Mouse (Mus musculus): ENCODE measurements around the gene Ecsit. TPM values are rescaled to one million over a fixed set of nuclear protein-coding genes. Genes with fewer than 3 reads are reported as not detected.

Gene Ecsit
- polyA plus RNA-seq, 1 experiment = 58.1 TPM

DNA sequence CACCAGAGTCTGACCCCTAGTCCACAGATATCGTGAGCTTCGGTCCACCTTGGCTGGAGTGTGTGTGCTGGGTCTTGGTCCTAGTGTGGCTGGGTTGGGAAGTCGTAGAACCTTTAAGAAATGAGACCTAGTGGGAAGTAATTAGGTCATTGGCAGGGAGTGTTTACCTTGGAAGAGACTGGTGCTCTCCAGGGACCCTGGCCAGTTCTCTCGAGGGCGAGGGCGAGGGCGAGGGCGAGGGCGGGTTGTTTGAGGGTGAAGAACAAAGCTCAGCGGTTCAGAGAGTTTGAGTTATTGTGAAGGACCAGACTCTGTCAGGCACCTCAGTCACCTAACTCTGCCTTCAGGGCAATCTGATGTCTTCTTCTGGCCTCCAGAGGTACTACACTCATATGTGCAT lies 47.4 kb downstream of the Ecsit start:
- Histone ChIP-seq H3K27ac (ENCODE audit: control insufficient read depth, insufficient read depth, low read length) (no peak overlapping the region), H3K4me3 (ENCODE audit: control insufficient read depth, insufficient read depth, low read length) (no peak overlapping the region), H3K36me3 (ENCODE audit: control insufficient read depth, insufficient read depth, low read length) (no peaks in the 10 kb centered on the region), H3K27me3 (ENCODE audit: control insufficient read depth, insufficient read depth, low read length) (no peaks in the 10 kb centered on the region), H3K4me1 (replicated peaks; ENCODE audit: control insufficient read depth, insufficient read depth, low read length) (no peaks in the 10 kb centered on the region)
- WGBS = 85% methylated on average over 10 of the region's 10 CpGs
- TF ChIP-seq CTCF (IDR thresholded peaks at IDR 0.05; ENCODE audit: borderline replicate concordance, control insufficient read depth, extremely low read depth, insufficient read depth, low read length, poor library complexity) = no peak
- TF ChIP-seq POLR2A (IDR thresholded peaks at IDR 0.05; ENCODE audit: control insufficient read depth, extremely low read depth, insufficient read depth, low read length, poor library complexity) = no peak
- no peak for DNase-seq

DNA sequence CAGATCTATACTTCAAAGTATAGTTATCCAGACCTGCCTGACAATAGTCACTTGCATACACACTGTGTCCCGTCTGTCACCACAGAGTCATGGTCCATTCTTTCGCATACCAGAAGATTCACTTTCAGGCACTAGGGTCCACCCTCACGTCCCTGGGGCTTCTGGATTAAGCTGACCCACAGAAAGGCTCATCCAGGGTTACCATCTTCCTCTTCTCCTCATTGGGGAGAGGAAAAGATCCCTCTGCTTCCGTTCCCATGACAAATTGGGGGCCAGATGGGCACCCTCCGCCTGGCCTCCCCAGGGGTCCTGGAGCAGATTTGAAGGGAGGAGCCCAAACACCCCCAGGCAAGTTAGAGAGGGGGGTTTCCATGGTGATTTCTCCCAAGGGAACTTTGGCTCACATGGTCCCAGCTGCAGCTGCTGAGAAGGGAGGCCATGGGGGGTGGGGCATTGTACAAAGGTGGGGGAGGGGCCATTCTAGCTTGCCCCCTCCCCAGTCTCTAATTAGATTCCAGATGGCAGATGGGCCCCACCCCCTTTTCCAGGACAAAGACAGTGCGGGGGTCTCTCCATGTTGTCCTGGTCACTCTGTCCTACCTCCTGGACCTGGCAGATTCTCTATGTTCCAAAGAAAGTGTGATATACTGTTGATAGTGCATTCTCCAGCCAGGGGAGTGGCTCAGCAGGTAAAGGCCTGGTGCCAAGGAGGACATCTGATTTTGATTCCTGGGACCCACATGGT lies 49.8 kb downstream of the Ecsit start:
- Histone ChIP-seq H3K27me3 (ENCODE audit: control insufficient read depth, insufficient read depth, low read length) (no peaks in the 10 kb centered on the region), H3K4me1 (replicated peaks; ENCODE audit: control insufficient read depth, insufficient read depth, low read length) (no peaks in the 10 kb centered on the region), H3K27ac (ENCODE audit: control insufficient read depth, insufficient read depth, low read length) (no peak overlapping the region), H3K36me3 (ENCODE audit: control insufficient read depth, insufficient read depth, low read length) (no peaks in the 10 kb centered on the region), H3K4me3 (ENCODE audit: control insufficient read depth, insufficient read depth, low read length) (no peak overlapping the region)
- no peak for DNase-seq
- no peak for TF ChIP-seq CTCF (IDR thresholded peaks at IDR 0.05; ENCODE audit: borderline replicate concordance, control insufficient read depth, extremely low read depth, insufficient read depth, low read length, poor library complexity)
- 78% methylated on average over 6 of the region's 6 CpGs for WGBS

DNA sequence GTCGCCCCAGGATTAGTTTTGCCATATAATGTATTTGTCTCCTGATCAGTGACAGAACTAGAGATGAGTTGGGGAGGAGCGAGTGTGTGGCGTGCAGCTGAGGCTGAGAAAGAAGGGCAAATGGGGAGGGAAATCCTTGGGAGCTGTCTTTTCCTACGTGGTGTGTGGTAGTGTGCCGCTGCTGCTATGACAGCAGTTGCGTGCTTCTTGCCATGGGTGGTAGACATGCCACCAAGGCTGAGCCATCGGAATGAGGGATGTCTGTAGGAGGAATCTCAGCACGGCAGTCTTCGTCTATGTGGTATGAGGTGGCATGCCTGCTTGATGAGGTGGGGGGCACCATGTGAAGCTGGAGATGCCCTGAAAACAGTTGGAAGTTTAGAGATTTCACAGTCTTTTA lies 54.9 kb downstream of the Ecsit start:
- H3K36me3 ChIP-seq (ENCODE audit: control insufficient read depth, insufficient read depth, low read length) = no peaks in the 10 kb centered on the region
- H3K27me3 ChIP-seq (ENCODE audit: control insufficient read depth, insufficient read depth, low read length) = no peaks in the 10 kb centered on the region
- H3K27ac ChIP-seq (ENCODE audit: control insufficient read depth, insufficient read depth, low read length) = no peak overlapping the region
- H3K4me3 ChIP-seq (ENCODE audit: control insufficient read depth, insufficient read depth, low read length) = no peak overlapping the region
- TF ChIP-seq CTCF (IDR thresholded peaks at IDR 0.05; ENCODE audit: borderline replicate concordance, control insufficient read depth, extremely low read depth, insufficient read depth, low read length, poor library complexity) = no peak
- no peak for TF ChIP-seq POLR2A (IDR thresholded peaks at IDR 0.05; ENCODE audit: control insufficient read depth, extremely low read depth, insufficient read depth, low read length, poor library complexity)
- no peak for DNase-seq
- H3K4me1 ChIP-seq (replicated peaks; ENCODE audit: control insufficient read depth, insufficient read depth, low read length) = no peaks in the 10 kb centered on the region
- WGBS = 96% methylated on average over 9 of the region's 9 CpGs

DNA sequence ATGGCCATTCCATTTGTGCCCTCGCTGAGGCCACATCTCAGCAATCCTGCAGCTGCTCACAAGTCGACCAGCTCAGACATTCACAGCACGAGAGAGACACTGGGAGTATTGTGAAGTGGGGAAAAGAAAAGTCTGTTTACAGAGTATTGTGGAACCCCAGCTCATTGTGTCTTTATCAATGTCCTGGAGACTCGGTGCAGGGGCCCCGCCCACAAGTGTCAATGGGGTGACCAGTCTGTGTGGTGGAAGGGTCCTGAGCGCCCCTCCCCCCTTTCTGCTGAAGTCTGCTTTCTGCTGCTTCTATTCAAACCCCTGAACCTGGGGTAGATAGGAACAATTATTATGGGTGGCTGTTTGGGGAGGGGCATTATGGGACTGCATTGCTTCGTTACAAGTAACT lies 56.8 kb downstream of the Ecsit start:
- DNase-seq = no peak
- Histone ChIP-seq H3K4me3 (ENCODE audit: control insufficient read depth, insufficient read depth, low read length) (no peak overlapping the region), H3K4me1 (replicated peaks; ENCODE audit: control insufficient read depth, insufficient read depth, low read length) (no peaks in the 10 kb centered on the region), H3K36me3 (ENCODE audit: control insufficient read depth, insufficient read depth, low read length) (no peaks in the 10 kb centered on the region), H3K27me3 (ENCODE audit: control insufficient read depth, insufficient read depth, low read length) (no peaks in the 10 kb centered on the region), H3K27ac (ENCODE audit: control insufficient read depth, insufficient read depth, low read length) (no peak overlapping the region)
- TF ChIP-seq CTCF (IDR thresholded peaks at IDR 0.05; ENCODE audit: borderline replicate concordance, control insufficient read depth, extremely low read depth, insufficient read depth, low read length, poor library complexity) = no peak
- TF ChIP-seq POLR2A (IDR thresholded peaks at IDR 0.05; ENCODE audit: control insufficient read depth, extremely low read depth, insufficient read depth, low read length, poor library complexity) = no peak
- WGBS = 73% methylated on average over 7 of the region's 7 CpGs

GRCm38 (mm10) chr9:22024592-22024991 lies 60.6 kb downstream of the Ecsit start:
- WGBS = 88% methylated on average over 8 of the region's 8 CpGs
- TF ChIP-seq POLR2A (IDR thresholded peaks at IDR 0.05; ENCODE audit: control insufficient read depth, extremely low read depth, insufficient read depth, low read length, poor library complexity) (no peak), CTCF (IDR thresholded peaks at IDR 0.05; ENCODE audit: borderline replicate concordance, control insufficient read depth, extremely low read depth, insufficient read depth, low read length, poor library complexity) (no peak)
- no peak overlapping the region for H3K4me3 ChIP-seq (ENCODE audit: control insufficient read depth, insufficient read depth, low read length)
- no peak overlapping the region for H3K27ac ChIP-seq (ENCODE audit: control insufficient read depth, insufficient read depth, low read length)
- H3K27me3 ChIP-seq (ENCODE audit: control insufficient read depth, insufficient read depth, low read length) = no peaks in the 10 kb centered on the region
- no peak for DNase-seq
- no peaks in the 10 kb centered on the region for H3K4me1 ChIP-seq (replicated peaks; ENCODE audit: control insufficient read depth, insufficient read depth, low read length)
- H3K36me3 ChIP-seq (ENCODE audit: control insufficient read depth, insufficient read depth, low read length) = no peaks in the 10 kb centered on the region

Other genes with a start within 250 kb of the Ecsit start
- 4.7 and 6.5 TPM in 2 replicates for gene Angptl8, start 249.9 kb downstream of the Ecsit start, polyA plus RNA-seq (2012; rRNA removed)
- 27.7 and 30.8 TPM in 2 replicates for gene Dock6, start 232.8 kb downstream of the Ecsit start, polyA plus RNA-seq (2012; rRNA removed)
- 34.9 and 40.3 TPM in 2 replicates for gene Rab3d, start 167.2 kb downstream of the Ecsit start, polyA plus RNA-seq (2012; rRNA removed)
- gene Ccdc159, start 158.0 kb downstream of the Ecsit start, polyA plus RNA-seq (2012; rRNA removed) = 1.3 and 1.9 TPM in 2 replicates
- 40.0 and 47.7 TPM in 2 replicates for gene Tmem205, start 157.9 kb downstream of the Ecsit start, polyA plus RNA-seq (2012; rRNA removed)
- 3.8 and 5.5 TPM in 2 replicates for gene Plppr2, start 148.4 kb downstream of the Ecsit start, polyA plus RNA-seq (2012; rRNA removed)
- 6.7 and 7.6 TPM in 2 replicates for gene Swsap1, start 129.7 kb downstream of the Ecsit start, polyA plus RNA-seq (2012; rRNA removed)
- gene Epor, start 121.9 kb downstream of the Ecsit start, polyA plus RNA-seq (2012; rRNA removed) = 3.8 and 4.9 TPM in 2 replicates
- 7.8 and 9.5 TPM in 2 replicates for gene Rgl3, start 96.0 kb downstream of the Ecsit start, polyA plus RNA-seq (2012; rRNA removed)
- 0.11 and 0.18 TPM in 2 replicates for gene Ccdc151, start 82.8 kb downstream of the Ecsit start, polyA plus RNA-seq (2012; rRNA removed)
- 109 and 119 TPM in 2 replicates for gene Prkcsh, start 82.6 kb downstream of the Ecsit start, polyA plus RNA-seq (2012; rRNA removed)
- 0.35 and 0.43 TPM in 2 replicates for gene Elavl3, start 33.4 kb downstream of the Ecsit start, polyA plus RNA-seq (2012; rRNA removed)
- gene Gm49318, start 14.2 kb downstream of the Ecsit start, polyA plus RNA-seq (2012; rRNA removed) = not detected in 2 replicates
- 52.0 and 52.6 TPM in 2 replicates for gene Zfp653, start 14.1 kb downstream of the Ecsit start, polyA plus RNA-seq (2012; rRNA removed)
- 4.3 and 5.0 TPM in 2 replicates for gene Cnn1, start 13.8 kb upstream of the Ecsit start, polyA plus RNA-seq (2012; rRNA removed)
- 187 and 205 TPM in 2 replicates for gene Elof1, start 31.7 kb upstream of the Ecsit start, polyA plus RNA-seq (2012; rRNA removed)
- 248 and 304 TPM in 2 replicates for gene Acp5, start 50.3 kb upstream of the Ecsit start, polyA plus RNA-seq (2012; rRNA removed)
- gene Pigyl, start 71.4 kb upstream of the Ecsit start, polyA plus RNA-seq (2012; rRNA removed) = 64.7 and 83.0 TPM in 2 replicates
- gene Zfp872, start 102.7 kb upstream of the Ecsit start, polyA plus RNA-seq (2012; rRNA removed) = 0.04 and 0.05 TPM in 2 replicates
- 20.8 and 23.0 TPM in 2 replicates for gene Zfp809, start 140.3 kb upstream of the Ecsit start, polyA plus RNA-seq (2012; rRNA removed)
- gene Zfp599, start 174.5 kb upstream of the Ecsit start, polyA plus RNA-seq (2012; rRNA removed) = 0.62 and 0.88 TPM in 2 replicates
- gene Zfp810, start 222.2 kb upstream of the Ecsit start, polyA plus RNA-seq (2012; rRNA removed) = 10.9 and 11.5 TPM in 2 replicates